Mouse (Mus musculus) adrenal gland, postnatal 10 days (tissue): ENCODE results near the gene Dtx3. TPM values are rescaled to one million over a fixed set of nuclear protein-coding genes. Genes with fewer than 3 reads are reported as not detected.

Source experiments
- total RNA-seq, 2 experiments: library from RNA; stranded (reverse); gene quantifications; 2 replicates each; pipeline ENCODE4 v1.2.3; 2021

Dtx3 gene
- total RNA-seq, 2 experiments from 2014 or later, result 48.3 to 69.4 TPM

Other genes starting within 250 kb of the Dtx3 start
- gene Ctdsp2, start 217.0 kb downstream of the Dtx3 start, total RNA-seq, result 100 to 1,000 TPM; 137 to 168 TPM
- gene Avil, start 195.0 kb downstream of the Dtx3 start, total RNA-seq, result 1 to 10 TPM in 1 of 2 experiments, under 1 TPM in 1; 0.72 to 2.1 TPM
- 10 to 100 TPM; 74.9 to 76.1 TPM for gene Tsfm, start 164.9 kb downstream of the Dtx3 start, total RNA-seq
- 10 to 100 TPM; 14.9 to 17.6 TPM for gene Mettl1, start 154.3 kb downstream of the Dtx3 start, total RNA-seq
- gene Eef1akmt3, start 154.2 kb downstream of the Dtx3 start, total RNA-seq, result under 1 TPM; 0.24 to 0.42 TPM
- under 1 TPM; 0.27 to 0.30 TPM for gene Cyp27b1, start 147.5 kb downstream of the Dtx3 start, total RNA-seq
- gene March9, start 135.5 kb downstream of the Dtx3 start, total RNA-seq, result 1 to 10 TPM; 6.5 to 6.9 TPM
- gene Cdk4, start 132.2 kb downstream of the Dtx3 start, total RNA-seq, result 100 to 1,000 TPM; 267 to 302 TPM
- 10 to 100 TPM; 81.7 to 94.3 TPM for gene Tspan31, start 125.5 kb downstream of the Dtx3 start, total RNA-seq
- gene Agap2, start 120.4 kb downstream of the Dtx3 start, total RNA-seq, result 1 to 10 TPM; 5.7 to 6.2 TPM
- gene Os9, start 74.6 kb downstream of the Dtx3 start, total RNA-seq, result 10 to 100 TPM; 82.0 to 88.6 TPM
- 10 to 100 TPM; 12.7 to 16.3 TPM for gene B4galnt1, start 30.5 kb downstream of the Dtx3 start, total RNA-seq
- gene Slc26a10, start 15.1 kb downstream of the Dtx3 start, total RNA-seq, result 10 to 100 TPM in 1 of 2 experiments, 1 to 10 TPM in 1; 7.4 to 13.7 TPM
- 10 to 100 TPM; 18.1 to 26.5 TPM for gene Arhgef25, start 5.6 kb downstream of the Dtx3 start, total RNA-seq
- 10 to 100 TPM; 27.7 to 30.9 TPM for gene Pip4k2c, start 15.9 kb upstream of the Dtx3 start, total RNA-seq
- gene Kif5a, start 67.6 kb upstream of the Dtx3 start, total RNA-seq, result 10 to 100 TPM in 1 of 2 experiments, 1 to 10 TPM in 1; 7.4 to 16.9 TPM
- 100 to 1,000 TPM; 151 to 164 TPM for gene Dctn2, start 70.6 kb upstream of the Dtx3 start, total RNA-seq
- 10 to 100 TPM; 42.9 to 66.4 TPM for gene Mbd6, start 93.3 kb upstream of the Dtx3 start, total RNA-seq
- gene Mars, start 116.1 kb upstream of the Dtx3 start, total RNA-seq, result 10 to 100 TPM; 82.6 to 86.3 TPM
- gene Arhgap9, start 126.2 kb upstream of the Dtx3 start, total RNA-seq, result 1 to 10 TPM; 6.5 to 6.6 TPM
- gene Gli1, start 146.2 kb upstream of the Dtx3 start, total RNA-seq, result 1 to 10 TPM; 5.2 to 5.6 TPM
- gene Inhbe, start 158.7 kb upstream of the Dtx3 start, total RNA-seq, result 1 to 10 TPM; 1.2 to 6.6 TPM
- 10 to 100 TPM; 10.9 to 22.9 TPM for gene Inhbc, start 174.7 kb upstream of the Dtx3 start, total RNA-seq
- gene R3hdm2, start 184.6 kb upstream of the Dtx3 start, total RNA-seq, result 100 to 1,000 TPM; 119 to 123 TPM